Mouse (Mus musculus): Measurements from ENCODE around the gene Rps6ka6.
A peak's percentile ranks its signal among the peaks of the same experiment; 100 is the strongest.

Gene Rps6ka6

DNA sequence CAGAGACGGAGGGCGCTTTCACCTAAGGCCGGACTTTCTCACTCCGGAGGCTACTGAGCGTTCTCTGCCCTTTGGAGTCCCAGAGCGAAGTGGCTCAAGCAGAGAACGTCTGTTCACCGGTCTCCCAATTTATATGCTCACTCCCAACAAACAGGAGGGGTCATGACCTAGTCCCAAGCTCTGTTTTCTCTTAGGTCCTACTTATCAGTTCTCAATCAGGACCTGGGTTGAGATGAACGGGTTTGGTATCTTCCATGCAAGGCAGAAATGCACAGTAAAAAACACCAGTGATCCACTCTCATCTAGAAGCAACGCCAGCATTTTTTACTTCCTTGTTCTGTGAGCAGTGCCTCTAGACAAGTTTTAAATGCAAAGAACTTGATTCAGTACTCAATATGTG lies at the start of gene Rps6ka6:
Gene Rps6ka6, minus strand, starts transcription at position 101 of the 400 bp plus-strand sequence.
- DNase-seq = no peak

DNA sequence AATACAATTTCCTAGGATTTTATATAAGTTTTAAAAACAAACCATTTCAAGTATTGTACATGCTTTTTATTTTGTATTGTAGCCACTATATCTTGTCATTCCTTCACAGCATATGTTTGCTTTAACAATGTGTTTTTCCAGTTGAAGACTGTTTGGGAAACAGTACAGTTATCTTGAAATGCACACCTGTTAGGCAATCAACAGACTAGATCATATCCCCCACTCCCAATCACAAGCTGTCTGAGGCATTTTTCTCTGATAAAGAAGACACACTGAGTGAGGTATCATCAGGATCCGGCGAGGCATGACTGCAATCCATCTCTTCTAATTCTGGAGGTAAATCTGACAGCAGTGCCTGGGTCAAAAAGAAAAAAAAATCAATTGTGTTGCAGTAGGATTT lies 39.3 kb upstream of the Rps6ka6 start:
- DNase-seq = no peak

DNA sequence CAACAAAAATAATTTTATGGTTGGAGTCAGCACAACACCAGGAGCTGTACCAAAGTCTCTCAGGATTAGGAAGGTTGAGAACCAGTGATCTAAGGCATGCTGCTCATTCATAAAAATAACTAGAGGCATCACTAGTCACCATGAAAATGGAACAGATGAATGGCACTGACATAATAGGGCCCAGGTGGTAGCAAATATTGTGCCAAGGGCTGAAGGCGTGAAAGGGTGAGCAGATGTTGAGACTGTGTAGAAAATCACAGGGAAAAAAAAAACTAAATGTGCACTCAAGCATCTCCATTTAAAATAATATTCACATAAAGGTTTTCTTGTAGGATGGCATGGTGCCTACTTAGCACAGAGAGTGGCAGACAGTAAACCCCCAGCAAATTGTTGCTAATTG lies 19.6 kb downstream of the Rps6ka6 start:
- no peak for DNase-seq

DNA sequence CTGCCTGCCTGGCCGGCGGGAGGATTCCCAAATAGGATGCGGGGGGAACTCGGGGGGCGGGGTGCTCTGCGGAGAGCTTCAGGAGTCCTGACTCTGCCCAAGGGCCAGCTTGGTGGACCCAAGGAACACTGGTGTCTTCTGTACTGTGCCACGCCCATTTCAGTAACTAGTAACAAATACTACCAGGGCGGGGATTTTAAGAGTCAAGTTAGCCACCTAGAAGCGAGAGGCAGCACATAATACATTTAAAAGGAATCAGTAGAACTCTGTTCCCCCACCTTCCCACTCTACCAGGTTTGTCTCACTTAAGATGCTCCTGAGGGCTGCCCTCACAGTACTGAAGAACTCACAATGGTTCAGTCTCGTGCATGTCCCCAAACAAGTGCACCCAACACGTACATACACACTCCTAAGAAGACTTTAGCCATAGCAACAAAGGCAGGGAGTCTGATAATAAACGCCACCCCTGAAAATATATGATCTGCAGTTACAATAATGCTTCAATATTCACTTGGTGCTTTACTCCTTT lies 74.1 kb downstream of the Rps6ka6 start:
- no peak for DNase-seq

DNA sequence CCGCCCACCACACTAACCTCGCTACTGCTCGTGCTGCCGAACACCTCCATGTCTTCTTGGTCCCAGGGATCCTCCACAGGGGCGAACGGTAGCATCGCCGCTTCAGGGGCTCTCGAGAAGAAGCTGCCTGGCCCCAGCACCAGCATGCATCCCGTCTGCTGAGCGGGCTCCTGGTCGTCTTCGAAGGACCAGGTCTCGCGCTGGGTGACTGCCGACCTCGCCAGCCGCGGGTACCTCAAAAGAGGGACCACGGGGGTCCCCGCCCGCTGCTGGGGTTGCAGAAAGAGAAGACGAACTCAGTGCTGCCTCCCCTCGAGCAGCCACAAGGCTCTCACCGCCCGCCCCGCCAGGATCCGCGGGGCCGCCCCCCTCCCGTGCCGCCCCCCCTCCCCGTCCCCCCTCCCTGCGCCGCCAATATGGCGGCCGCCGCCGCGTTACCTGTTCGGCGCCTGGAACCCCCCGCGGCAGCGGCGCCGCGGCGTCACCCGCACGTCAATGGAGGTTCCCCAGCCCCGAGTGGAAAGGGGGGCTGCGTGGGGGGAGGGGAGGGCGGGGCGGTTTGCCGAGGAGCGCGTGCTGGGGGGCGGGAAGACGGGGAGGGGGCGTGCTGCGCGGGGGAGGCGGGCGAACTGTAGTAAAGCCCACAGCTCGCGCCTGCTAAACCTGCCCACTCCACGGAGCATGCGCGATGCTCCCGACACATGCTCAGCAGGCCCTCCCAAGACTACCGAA lies 74.8 kb downstream of the Rps6ka6 start:
- DNase-seq = peak; percentile 53 to 69

DNA sequence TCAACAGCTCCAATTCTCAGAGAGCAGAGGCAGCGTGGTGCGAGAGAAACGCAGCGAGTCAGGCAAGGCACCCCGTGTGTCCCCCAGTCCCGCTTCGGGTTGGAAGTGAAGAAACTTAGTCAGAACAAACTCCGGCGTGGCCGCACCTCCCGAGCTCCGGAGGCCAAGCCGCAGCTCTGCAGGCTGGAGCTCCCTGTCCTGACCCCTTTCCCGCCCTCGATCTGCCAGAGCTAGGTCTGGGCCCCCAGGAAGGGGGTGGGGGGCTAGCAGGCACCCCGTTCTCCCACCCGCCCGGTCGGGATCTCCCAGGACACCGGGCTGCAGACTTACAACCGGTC lies 75.3 kb downstream of the Rps6ka6 start:
- peak in 1 of 2 experiments; percentile 1 for DNase-seq

DNA sequence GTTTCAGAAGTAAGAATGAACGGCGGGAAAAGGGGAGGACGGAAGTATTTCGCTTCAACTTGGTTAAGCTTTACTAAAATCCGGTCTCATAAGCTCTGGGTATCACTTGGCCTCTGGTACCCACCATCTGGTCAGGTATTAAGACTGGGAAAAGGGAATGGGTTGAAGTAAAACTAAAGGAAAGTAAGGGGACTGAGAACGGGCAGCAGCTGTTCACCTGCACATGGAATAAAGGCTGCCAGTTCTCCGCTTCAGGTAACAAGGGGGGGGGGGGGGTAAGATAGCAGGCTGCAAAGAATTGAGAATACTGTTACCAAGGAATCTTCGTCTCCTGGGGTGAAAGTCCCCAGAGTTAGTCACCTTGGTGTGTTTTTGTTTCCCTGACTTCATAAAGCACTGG lies 75.7 kb downstream of the Rps6ka6 start:
- DNase-seq = no peak

DNA sequence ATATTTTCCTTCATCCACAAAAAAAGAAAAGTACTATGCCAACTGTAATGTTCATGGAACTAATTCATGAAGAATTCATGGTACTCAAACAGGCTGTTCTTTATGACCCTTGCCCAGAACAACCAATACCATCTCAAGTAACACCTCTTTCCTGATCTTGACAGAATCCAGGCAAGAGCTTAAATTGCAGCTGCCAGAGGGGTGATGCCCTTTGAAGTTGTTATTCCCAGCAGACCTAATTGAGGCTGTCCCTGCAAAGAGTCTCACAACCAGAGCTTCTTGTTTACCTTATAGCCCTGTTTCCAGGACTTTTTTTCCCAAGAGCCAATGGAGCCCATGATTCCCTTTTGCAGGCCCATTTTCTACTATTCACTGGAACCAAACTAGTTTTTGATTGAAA lies 77.6 kb downstream of the Rps6ka6 start:
- DNase-seq = no peak

DNA sequence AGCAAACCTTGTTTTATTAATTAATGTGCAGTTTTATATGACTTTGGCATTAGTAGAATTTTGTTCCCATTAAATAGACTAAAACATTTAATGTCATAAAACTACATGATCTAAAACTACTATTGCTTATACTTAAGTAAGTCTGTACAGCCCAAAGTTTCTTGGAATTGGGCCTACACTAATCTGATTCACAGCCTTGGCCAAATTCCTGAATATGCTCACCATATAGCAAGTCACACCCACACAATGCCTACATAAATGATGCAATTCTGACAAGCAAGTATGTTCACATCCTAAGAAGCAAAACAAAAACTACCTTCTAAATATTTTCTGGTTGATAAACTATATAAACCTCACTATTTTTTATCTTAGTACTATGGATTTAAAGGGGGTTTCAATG lies 101.2 kb downstream of the Rps6ka6 start:
- no peak for DNase-seq

DNA sequence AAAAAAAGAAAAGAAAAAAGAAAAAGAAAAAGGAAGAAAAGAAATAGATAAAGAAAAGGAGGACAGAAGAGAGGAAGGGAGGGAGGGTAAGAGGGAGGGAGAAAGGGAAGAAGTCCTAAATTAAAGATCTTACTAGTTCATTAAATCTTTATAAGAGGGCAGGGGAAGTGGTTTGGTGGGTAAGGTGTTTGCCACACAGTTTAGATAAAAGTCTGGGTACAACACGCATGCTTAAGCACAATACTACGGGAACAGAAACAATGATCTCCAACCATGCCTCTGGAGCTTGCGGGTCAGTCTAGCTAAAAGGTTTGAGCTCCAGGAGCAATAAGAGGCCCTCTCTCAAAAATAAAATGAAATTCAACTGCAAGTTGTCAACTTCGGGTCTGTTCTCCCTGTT lies 123.0 kb downstream of the Rps6ka6 start:
- no peak for DNase-seq

DNA sequence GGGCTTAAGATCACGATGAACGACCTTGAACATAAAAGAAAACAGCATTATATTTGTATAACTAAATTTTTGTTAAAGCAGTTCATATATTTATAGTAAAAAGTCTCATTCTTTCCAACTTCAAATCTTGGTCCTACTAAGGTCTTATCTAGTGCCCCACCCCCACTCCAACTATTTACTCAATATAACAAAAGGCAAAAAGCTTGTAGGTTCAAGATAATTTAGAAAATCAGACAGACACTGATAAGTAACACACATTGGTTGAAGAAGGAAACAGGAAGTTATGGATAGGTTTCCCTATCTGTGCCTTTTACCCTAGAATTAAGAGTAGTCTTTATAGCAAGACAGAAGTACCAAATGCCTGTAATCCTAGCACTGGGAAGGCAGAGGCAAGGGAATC lies 132.9 kb downstream of the Rps6ka6 start:
- no peak for DNase-seq

DNA sequence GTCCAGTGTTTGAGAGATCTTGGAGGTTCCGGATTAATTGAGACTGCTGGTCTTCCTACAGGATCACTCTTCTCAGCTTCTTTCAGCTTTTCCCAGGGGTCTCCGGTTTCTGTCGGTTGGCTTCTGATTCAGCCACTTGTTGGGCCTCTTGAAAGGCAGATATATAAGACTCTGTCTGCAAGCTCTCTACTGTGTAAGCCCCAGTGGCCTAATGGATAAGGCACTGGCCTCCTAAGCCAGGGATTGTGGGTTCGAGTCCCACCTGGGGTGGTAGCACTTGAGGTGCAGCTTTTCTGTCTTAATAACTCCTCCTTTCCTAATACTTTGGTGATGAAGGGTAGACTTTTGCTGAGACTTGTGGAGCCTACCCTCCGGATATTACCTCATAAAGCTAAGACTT lies 160.7 kb downstream of the Rps6ka6 start:
- DNase-seq = no peak

DNA sequence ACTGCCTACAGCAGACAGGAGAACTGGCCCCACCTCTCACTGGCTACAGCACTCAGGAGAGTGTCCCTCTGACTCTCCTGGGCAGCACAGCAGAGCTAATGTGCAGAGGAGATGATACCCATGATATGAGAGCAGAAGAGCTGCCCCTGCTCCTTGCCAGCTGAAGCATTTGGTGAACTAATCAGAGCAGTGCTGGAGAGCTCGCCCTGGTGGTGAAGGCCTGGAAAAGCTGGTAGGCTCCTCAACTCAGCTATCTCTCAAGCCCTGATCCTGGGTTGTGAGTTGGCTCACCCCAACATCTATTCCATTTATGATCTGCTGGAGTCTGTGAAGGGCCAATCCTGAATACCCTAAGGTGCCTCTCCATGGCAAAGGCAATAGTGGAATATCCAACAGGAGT lies 163.6 kb downstream of the Rps6ka6 start:
- DNase-seq = peak in 1 of 2 experiments; percentile 21
